Mouse (Mus musculus): ENCODE data around the gene Rtn2.

DNA sequence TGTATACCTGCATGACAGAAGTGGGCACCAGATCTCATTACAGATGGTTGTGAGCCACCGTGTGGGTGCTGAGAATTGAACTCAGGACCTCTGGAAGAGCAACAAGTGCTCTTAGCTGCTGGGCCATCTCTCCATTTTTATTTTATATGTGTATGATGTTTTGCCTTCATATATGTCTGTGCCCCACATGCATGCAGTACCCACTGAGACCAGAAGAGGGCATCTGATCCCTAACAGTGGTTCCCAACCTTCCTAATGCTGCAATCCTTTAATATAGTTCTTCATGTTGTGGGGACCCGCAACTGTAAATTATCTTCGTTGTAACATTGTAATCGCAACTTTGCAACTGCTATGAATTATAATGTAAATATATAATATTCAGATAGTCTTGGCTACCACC lies 2.3 kb downstream of the Rtn2 start:
- TF ChIP-seq GATA1 (IDR thresholded peaks at IDR 0.05; ENCODE audit: low read length), result no peak
- no peak for TF ChIP-seq TAL1 (IDR thresholded peaks at IDR 0.05; ENCODE audit: low read length)

Data from erythroblast, embryonic 14.5 days (primary cell).